Comparison of ENCODE assay signal across 9 mouse cellular contexts in genomic region chr17:29381472-29381871, GRCm38 (mm10). TPM values are rescaled to one million over a fixed set of nuclear protein-coding genes. Genes with fewer than 3 reads are reported as not detected.
DNase-seq lines count a peak whose midpoint lies in the region; ATAC-seq and TF ChIP-seq lines count a peak whose summit lies in the region.
"Had no signal": no experiment of that assay in that cellular context is flagged by ENCODE, and none has a peak within 500 bp of the region (broad histone marks: within the 10 kb centered on the region; RNA-seq: fewer than 3 reads in every experiment).

No protein-coding gene starts in this region.

- H3K9ac ChIP-seq in forebrain, postnatal 0 days = no peak overlapping the region
- H3K9ac ChIP-seq in intestine, embryonic 14.5 days (ENCODE audit: low read length) = no peak overlapping the region
- H3K9ac ChIP-seq in limb, embryonic 15.5 days = no peak overlapping the region
- H3K9ac ChIP-seq in midbrain, postnatal 0 days (replicated peaks; ENCODE audit: low read length, poor library complexity, severe bottlenecking) = no peak overlapping the region
- H3K9ac ChIP-seq: heart, embryonic 13.5 days had no signal

- ATAC-seq in forebrain, postnatal 0 days = 0 out of 2 replicates have a peak, but pooled peaks have one; percentile 27
- peak; percentile 76 for ATAC-seq in intestine, embryonic 14.5 days (replicated peaks; ENCODE audit: low FRiP score, low TSS enrichment, low read depth)
- peak; percentile 52; the same call in 1 of the 2 replicates for ATAC-seq in limb, embryonic 15.5 days (ENCODE audit: insufficient number of reproducible peaks, low FRiP score, low TSS enrichment, low read depth)
- ATAC-seq in midbrain, postnatal 0 days (ENCODE audit: low FRiP score) = no peak

- 28% methylated on average over 7 of the region's 7 CpGs for WGBS in forebrain, postnatal 0 days
- WGBS in intestine, embryonic 14.5 days = 29% methylated on average over 7 of the region's 7 CpGs
- WGBS in limb, embryonic 15.5 days = 24% methylated on average over 7 of the region's 7 CpGs
- 27% methylated on average over 7 of the region's 7 CpGs for WGBS in midbrain, postnatal 0 days

- peak; percentile 91 for DNase-seq in 416B (ENCODE audit: low read depth)
- DNase-seq in ES-CJ7 (ENCODE audit: low read depth, low spot score) = peak; percentile 81
- peak; percentile 68 for DNase-seq in cerebellum, adult 18-20 months
- DNase-seq in forebrain, postnatal 0 days = peak; percentile 44
- DNase-seq in intestine, embryonic 14.5 days (ENCODE audit: low spot score) = peak; percentile 80
- peak; percentile 71 for DNase-seq in midbrain, postnatal 0 days (ENCODE audit: low spot score)
- peak; percentile 83 for DNase-seq in thymus, postnatal 4 days

- H3K4me1 ChIP-seq in forebrain, postnatal 0 days (ENCODE audit: insufficient read depth) = no peaks in the 10 kb centered on the region
- no peaks in the 10 kb centered on the region for H3K4me1 ChIP-seq in intestine, embryonic 14.5 days (replicated peaks; ENCODE audit: control insufficient read depth, insufficient read depth, low read length)
- 0 out of 2 replicates have a peak, but pooled peaks cover under 1% of the 10 kb centered on the region for H3K4me1 ChIP-seq in limb, embryonic 15.5 days
- H3K4me1 ChIP-seq in midbrain, postnatal 0 days (ENCODE audit: insufficient read depth, low read length) = no peaks in the 10 kb centered on the region

- H3K27ac ChIP-seq in forebrain, postnatal 0 days (ENCODE audit: low read depth, low read length) = no peak overlapping the region
- H3K27ac ChIP-seq in intestine, embryonic 14.5 days (ENCODE audit: low read depth) = no peak overlapping the region
- H3K27ac ChIP-seq in limb, embryonic 15.5 days = no peak overlapping the region
- no peak overlapping the region for H3K27ac ChIP-seq in midbrain, postnatal 0 days (ENCODE audit: low read depth, low read length)
- H3K27ac ChIP-seq: heart, embryonic 13.5 days had no signal

- H3K4me3 ChIP-seq in forebrain, postnatal 0 days (ENCODE audit: low read depth, low read length) = no peak overlapping the region
- no peak overlapping the region for H3K4me3 ChIP-seq in intestine, embryonic 14.5 days (ENCODE audit: low read depth, low read length)
- H3K4me3 ChIP-seq in limb, embryonic 15.5 days = no peak overlapping the region
- H3K4me3 ChIP-seq in midbrain, postnatal 0 days (ENCODE audit: low read depth, low read length) = no peak overlapping the region
- H3K4me3 ChIP-seq: heart, embryonic 13.5 days had no signal

- peak; percentile 73 for TF ChIP-seq CTCF in forebrain, postnatal 0 days (IDR thresholded peaks at IDR 0.05; ENCODE audit: low read depth)
- peak; percentile 74 for TF ChIP-seq CTCF in midbrain, postnatal 0 days (IDR thresholded peaks at IDR 0.05)

- H3K36me3 ChIP-seq in forebrain, postnatal 0 days (ENCODE audit: insufficient read depth) = no peaks in the 10 kb centered on the region
- no peaks in the 10 kb centered on the region for H3K36me3 ChIP-seq in intestine, embryonic 14.5 days (ENCODE audit: control insufficient read depth, insufficient read depth, low read length)
- H3K36me3 ChIP-seq in limb, embryonic 15.5 days = no peaks in the 10 kb centered on the region
- H3K36me3 ChIP-seq in midbrain, postnatal 0 days (ENCODE audit: insufficient read depth, low read length) = no peaks in the 10 kb centered on the region
- H3K36me3 ChIP-seq: heart, embryonic 13.5 days had no signal

- H3K27me3 ChIP-seq in forebrain, postnatal 0 days (ENCODE audit: insufficient read depth, low read length) = no peaks in the 10 kb centered on the region
- H3K27me3 ChIP-seq in intestine, embryonic 14.5 days (replicated peaks; ENCODE audit: control insufficient read depth, insufficient read depth, low read length) = no peaks in the 10 kb centered on the region
- H3K27me3 ChIP-seq in limb, embryonic 15.5 days = no peaks in the 10 kb centered on the region
- H3K27me3 ChIP-seq in midbrain, postnatal 0 days (ENCODE audit: insufficient read depth, low read length) = no peaks in the 10 kb centered on the region

- no peaks in the 10 kb centered on the region for H3K9me3 ChIP-seq in forebrain, postnatal 0 days (ENCODE audit: low read length)
- H3K9me3 ChIP-seq in intestine, embryonic 14.5 days (ENCODE audit: control insufficient read depth, low read length) = no peaks in the 10 kb centered on the region
- no peaks in the 10 kb centered on the region for H3K9me3 ChIP-seq in limb, embryonic 15.5 days
- H3K9me3 ChIP-seq in midbrain, postnatal 0 days (ENCODE audit: low read length) = no peaks in the 10 kb centered on the region
- H3K9me3 ChIP-seq: heart, embryonic 13.5 days had no signal

- H3K4me2 ChIP-seq in forebrain, postnatal 0 days (ENCODE audit: low read depth) = no peak overlapping the region
- no peak overlapping the region for H3K4me2 ChIP-seq in intestine, embryonic 14.5 days (ENCODE audit: low read length)
- H3K4me2 ChIP-seq in limb, embryonic 15.5 days = no peak overlapping the region
- H3K4me2 ChIP-seq in midbrain, postnatal 0 days (ENCODE audit: low read depth, low read length, poor library complexity, severe bottlenecking) = no peak overlapping the region
- H3K4me2 ChIP-seq: heart, embryonic 13.5 days had no signal

RNA-seq across cellular contexts. Expression of gene Fgd2, which starts 20.8 kb away (rescaled TPM):
- total RNA-seq in forebrain, postnatal 0 days (2014; rRNA removed) = 15.9 and 17.3 TPM in 2 replicates
- 9.2 and 14.1 TPM in 2 replicates for polyA plus RNA-seq in forebrain, postnatal 0 days (2015; fragmentation: Nextera tagmentation; extraction: Ambion mirVana)
- 13.9 and 15.4 TPM in 2 replicates for polyA plus RNA-seq in intestine, embryonic 14.5 days (2014; fragmentation: Nextera tagmentation; extraction: Ambion mirVana)
- 8.5 and 9.7 TPM in 2 replicates for polyA plus RNA-seq in limb, embryonic 15.5 days (2015; fragmentation: Nextera tagmentation; extraction: Ambion mirVana)
- total RNA-seq in midbrain, postnatal 0 days (2014; rRNA removed) = 13.4 and 27.3 TPM in 2 replicates
- 14.4 and 16.5 TPM in 2 replicates for polyA plus RNA-seq in midbrain, postnatal 0 days (2015; fragmentation: Nextera tagmentation; extraction: Ambion mirVana)

RNA-seq across cellular contexts. Expression of gene Mtch1, which starts 33.7 kb away (rescaled TPM):
- 556 and 595 TPM in 2 replicates for total RNA-seq in forebrain, postnatal 0 days (2014; rRNA removed)
- polyA plus RNA-seq in forebrain, postnatal 0 days (2015; fragmentation: Nextera tagmentation; extraction: Ambion mirVana) = 459 and 504 TPM in 2 replicates
- polyA plus RNA-seq in intestine, embryonic 14.5 days (2014; fragmentation: Nextera tagmentation; extraction: Ambion mirVana) = 292 and 324 TPM in 2 replicates
- 267 and 334 TPM in 2 replicates for polyA plus RNA-seq in limb, embryonic 15.5 days (2015; fragmentation: Nextera tagmentation; extraction: Ambion mirVana)
- 605 and 625 TPM in 2 replicates for total RNA-seq in midbrain, postnatal 0 days (2014; rRNA removed)
- polyA plus RNA-seq in midbrain, postnatal 0 days (2015; fragmentation: Nextera tagmentation; extraction: Ambion mirVana) = 510 and 517 TPM in 2 replicates
